Mouse (Mus musculus): ENCODE measurements around the gene Kcnip4. TPM values are rescaled to one million over a fixed set of nuclear protein-coding genes. Genes with fewer than 3 reads are reported as not detected.

The Kcnip4 gene
- total and polyA plus RNA-seq, 3 experiments: 0.19 TPM; not detected in 2

- H3K36me3 ChIP-seq (ENCODE audit: control insufficient read depth in 1 of 2, insufficient read depth in 2 of 2, low read length in 2 of 2): no peaks in the 10 kb centered on the region
- H3K4me3 ChIP-seq (ENCODE audit: control insufficient read depth in 1 of 2, insufficient read depth in 1 of 2, low read depth in 2 of 2, low read length in 2 of 2): no peak overlapping the region
- DNase-seq (ENCODE audit: low read depth, low spot score): no peak
- H3K27me3 ChIP-seq (ENCODE audit: control insufficient read depth in 1 of 2, insufficient read depth in 2 of 2, low read length in 2 of 2): no peaks in the 10 kb centered on the region
- no peak overlapping the region for H3K27ac ChIP-seq (ENCODE audit: control insufficient read depth, low read depth, low read length)
- H3K4me1 ChIP-seq (ENCODE audit: control insufficient read depth in 1 of 2, insufficient read depth in 2 of 2, low read length in 2 of 2): no peaks in the 10 kb centered on the region
- no peak for TF ChIP-seq KAT2A (conservative IDR thresholded peaks at IDR 0.05; ENCODE audit: low read depth, low read length)
- TF ChIP-seq POLR2AphosphoS2 (IDR thresholded peaks at IDR 0.05; ENCODE audit: low read length): no peak
- no peak for TF ChIP-seq GATA1 (IDR thresholded peaks at IDR 0.05; ENCODE audit: low read depth, low read length)
- no peak for TF ChIP-seq JUND (IDR thresholded peaks at IDR 0.05; ENCODE audit: low read depth, low read length)
- TF ChIP-seq UBTF (IDR thresholded peaks at IDR 0.05; ENCODE audit: borderline replicate concordance, insufficient read depth, low read depth, low read length): no peak
- no peak for TF ChIP-seq MAZ (IDR thresholded peaks at IDR 0.05; ENCODE audit: low read depth, low read length)
- no peak for TF ChIP-seq HCFC1 (IDR thresholded peaks at IDR 0.05; ENCODE audit: low read depth, low read length)
- TF ChIP-seq ZKSCAN1 (IDR thresholded peaks at IDR 0.05; ENCODE audit: low read depth, low read length): no peak
- no peak for TF ChIP-seq CHD2 (IDR thresholded peaks at IDR 0.05; ENCODE audit: low read length)
- no peak for TF ChIP-seq POLR2A (IDR thresholded peaks at IDR 0.05; ENCODE audit: control insufficient read depth in 1 of 2, insufficient read depth in 1 of 2, low read depth in 1 of 2, low read length in 2 of 2, poor library complexity in 1 of 2)
- no peak for TF ChIP-seq TCF12 (IDR thresholded peaks at IDR 0.05; ENCODE audit: low read depth, low read length)
- TF ChIP-seq E2F4 (IDR thresholded peaks at IDR 0.05; ENCODE audit: borderline replicate concordance, low read depth, low read length): no peak
- no peak for TF ChIP-seq SIN3A (IDR thresholded peaks at IDR 0.05; ENCODE audit: low read length)
- TF ChIP-seq MYB (IDR thresholded peaks at IDR 0.05; ENCODE audit: low read depth, low read length): no peak
- no peak for TF ChIP-seq MAFK (IDR thresholded peaks at IDR 0.05; ENCODE audit: borderline replicate concordance, low read depth, low read length)
- TF ChIP-seq GABPA (IDR thresholded peaks at IDR 0.05; ENCODE audit: low read depth, low read length): no peak
- TF ChIP-seq EP300 (IDR thresholded peaks at IDR 0.05; ENCODE audit: low read depth in 1 of 2, low read length in 2 of 2): no peak
- no peak for TF ChIP-seq MEF2A (IDR thresholded peaks at IDR 0.05; ENCODE audit: extremely low read depth, insufficient replicate concordance, low read depth, low read length, poor library complexity, severe bottlenecking)
- no peak for TF ChIP-seq USF1 (IDR thresholded peaks at IDR 0.05; ENCODE audit: low read depth, low read length)
- TF ChIP-seq TAL1 (IDR thresholded peaks at IDR 0.05; ENCODE audit: low read length): no peak
- no peaks in the 10 kb centered on the region for H3K79me2 ChIP-seq (ENCODE audit: control insufficient read depth, insufficient read depth, low read length, poor library complexity)
- H3K9ac ChIP-seq (ENCODE audit: control insufficient read depth, low read depth, low read length, poor library complexity, severe bottlenecking): no peak overlapping the region
- no peaks in the 10 kb centered on the region for H3K9me3 ChIP-seq (replicated peaks; ENCODE audit: insufficient read depth, low read length)
These were observed 635.1 kb downstream of the Kcnip4 start for GRCm38 (mm10) chr5:48889395-48890194.

DNA sequence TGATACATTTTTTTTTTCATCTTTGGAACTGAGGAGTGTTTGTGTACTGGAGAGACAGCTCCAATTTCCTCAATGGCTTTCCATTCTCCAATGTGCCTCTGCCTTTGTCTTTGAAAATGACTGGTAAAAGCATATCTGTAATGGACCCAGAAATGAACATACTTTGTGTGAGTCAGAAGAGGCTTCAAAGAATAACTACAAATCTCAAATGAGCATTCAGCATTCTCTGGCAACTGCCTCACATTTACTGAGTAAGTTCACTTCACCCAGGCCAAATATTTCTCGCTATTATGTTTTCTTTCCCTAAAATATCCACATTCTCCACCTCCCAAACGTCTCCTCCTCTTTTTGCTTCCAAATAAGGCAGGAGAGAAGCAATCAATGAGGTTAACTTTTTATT is 646.6 kb downstream of the Kcnip4 start:
- Histone ChIP-seq H3K27ac (ENCODE audit: control insufficient read depth, low read depth, low read length) (no peak overlapping the region), H3K9ac (ENCODE audit: control insufficient read depth, low read depth, low read length, poor library complexity, severe bottlenecking) (no peak overlapping the region), H3K36me3 (ENCODE audit: control insufficient read depth in 1 of 2, insufficient read depth in 2 of 2, low read length in 2 of 2) (no peaks in the 10 kb centered on the region), H3K4me3 (ENCODE audit: control insufficient read depth in 1 of 2, insufficient read depth in 1 of 2, low read depth in 2 of 2, low read length in 2 of 2) (no peak overlapping the region), H3K27me3 (ENCODE audit: control insufficient read depth in 1 of 2, insufficient read depth in 2 of 2, low read length in 2 of 2) (no peaks in the 10 kb centered on the region), H3K79me2 (ENCODE audit: control insufficient read depth, insufficient read depth, low read length, poor library complexity) (no peaks in the 10 kb centered on the region), H3K4me1 (ENCODE audit: control insufficient read depth in 1 of 2, insufficient read depth in 2 of 2, low read length in 2 of 2) (no peaks in the 10 kb centered on the region), H3K9me3 (replicated peaks; ENCODE audit: insufficient read depth, low read length) (no peaks in the 10 kb centered on the region)
- DNase-seq (ENCODE audit: low read depth, low spot score): no peak
- no peak for TF ChIP-seq JUND (IDR thresholded peaks at IDR 0.05; ENCODE audit: low read depth, low read length)

All from MEL (cell line).